Mouse (Mus musculus): ENCODE measurements around the gene Eid1.

GRCm38 (mm10) chr2:125626536-125626935 lies 46.4 kb upstream of the Eid1 start:
- TF ChIP-seq CTCF (IDR thresholded peaks at IDR 0.05; ENCODE audit: low read depth, low read length) (no peak), POLR2A (IDR thresholded peaks at IDR 0.05; ENCODE audit: extremely low read depth, insufficient read depth, low read length) (no peak)

Measured in liver, adult 2 months (tissue).